Mouse (Mus musculus): ENCODE data around the gene Frs2. TPM values are rescaled to one million over a fixed set of nuclear protein-coding genes. Genes with fewer than 3 reads are reported as not detected.

The Frs2 gene
- polyA plus RNA-seq, 1 experiment from 2014 or later: 11.9 TPM

DNA sequence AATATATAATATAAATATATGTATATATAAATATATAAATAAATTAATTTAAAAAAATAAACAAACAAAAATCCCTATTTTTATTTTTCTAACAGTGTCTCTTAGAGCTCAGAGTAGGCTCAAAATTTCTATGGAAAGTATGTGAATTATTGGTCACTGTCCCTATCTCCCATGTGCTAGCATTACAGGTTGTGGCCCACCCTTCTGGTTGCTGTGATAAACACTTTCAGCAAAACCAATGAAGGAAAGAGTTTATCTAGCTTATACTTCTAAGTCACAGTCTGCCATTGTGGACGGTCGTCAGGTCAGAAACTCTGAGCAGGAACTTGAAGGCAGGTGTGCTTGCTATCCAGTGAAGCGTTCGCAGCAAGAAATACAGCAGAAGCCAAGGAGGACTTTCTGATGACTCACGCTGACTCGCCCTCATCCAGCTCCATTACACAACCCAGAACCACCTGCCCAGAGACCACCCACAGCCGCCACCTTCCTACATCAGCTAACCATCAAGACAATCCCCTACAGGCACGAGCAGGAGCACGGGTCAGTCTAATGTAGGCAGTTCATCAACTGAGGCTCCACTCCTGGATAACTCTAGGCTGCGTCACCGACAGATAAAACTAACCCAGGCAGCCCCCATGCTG, 18.6 kb upstream of the Frs2 start:
- TF ChIP-seq CTCF (IDR thresholded peaks at IDR 0.05; ENCODE audit: low read depth): no peak
- no peak for TF ChIP-seq EP300 (optimal IDR thresholded peaks at IDR 0.05)
- 83% methylated on average over 11 of the region's 11 CpGs for WGBS
- no peak for DNase-seq (ENCODE audit: low spot score)

GRCm38 (mm10) chr10:117162662-117163061, 14.3 kb upstream of the Frs2 start:
- Histone ChIP-seq H3K4me1 (replicated peaks; ENCODE audit: control insufficient read depth, insufficient read depth) (no peaks in the 10 kb centered on the region), H3K4me2 (replicated peaks; ENCODE audit: low read depth) (no peak overlapping the region), H3K36me3 (ENCODE audit: control insufficient read depth, insufficient read depth, low read length) (no peaks in the 10 kb centered on the region), H3K9me3 (ENCODE audit: control insufficient read depth, low read length) (no peaks in the 10 kb centered on the region), H3K27me3 (ENCODE audit: control insufficient read depth, insufficient read depth, low read length) (no peaks in the 10 kb centered on the region), H3K9ac (ENCODE audit: low read length) (no peak overlapping the region), H3K27ac (replicated peaks) (no peak overlapping the region), H3K4me3 (ENCODE audit: low read depth, low read length) (no peak overlapping the region)
- WGBS: 53% methylated on average over 11 of the region's 11 CpGs
- DNase-seq (ENCODE audit: low spot score) (no peak), ATAC-seq (ENCODE audit: low FRiP score, low TSS enrichment) (no peak)
- TF ChIP-seq CTCF (IDR thresholded peaks at IDR 0.05; ENCODE audit: low read depth) (no peak), EP300 (optimal IDR thresholded peaks at IDR 0.05) (no peak)

More for the DNA sequence above, 18.6 kb upstream of the Frs2 start:
- H3K4me2 ChIP-seq (replicated peaks; ENCODE audit: low read depth): no peak overlapping the region
- H3K36me3 ChIP-seq (ENCODE audit: control insufficient read depth, insufficient read depth, low read length): no peaks in the 10 kb centered on the region
- H3K9ac ChIP-seq (ENCODE audit: low read length): no peak overlapping the region
- no peak overlapping the region for H3K4me3 ChIP-seq (ENCODE audit: low read depth, low read length)
- no peak overlapping the region for H3K27ac ChIP-seq (replicated peaks)
- ATAC-seq (ENCODE audit: low FRiP score, low TSS enrichment): no peak
- no peaks in the 10 kb centered on the region for H3K4me1 ChIP-seq (replicated peaks; ENCODE audit: control insufficient read depth, insufficient read depth)
- no peaks in the 10 kb centered on the region for H3K27me3 ChIP-seq (ENCODE audit: control insufficient read depth, insufficient read depth, low read length)
- H3K9me3 ChIP-seq (ENCODE audit: control insufficient read depth, low read length): no peaks in the 10 kb centered on the region

- H3K9me3 ChIP-seq (ENCODE audit: control insufficient read depth, low read length): no peaks in the 10 kb centered on the region
- DNase-seq (ENCODE audit: low spot score): no peak
Observed at GRCm38 (mm10) chr10:117160099-117160498, 11.8 kb upstream of the Frs2 start.

GRCm38 (mm10) chr10:117152247-117152646, 3.9 kb upstream of the Frs2 start:
- Histone ChIP-seq H3K27ac (replicated peaks) (0 out of 2 replicates have a peak overlapping the region, but pooled peaks have one; percentile 9), H3K9me3 (ENCODE audit: control insufficient read depth, low read length) (no peaks in the 10 kb centered on the region), H3K4me2 (replicated peaks; ENCODE audit: low read depth) (no peak overlapping the region; the same call in 1 of the 2 replicates), H3K4me1 (replicated peaks; ENCODE audit: control insufficient read depth, insufficient read depth) (no peaks in the 10 kb centered on the region), H3K27me3 (ENCODE audit: control insufficient read depth, insufficient read depth, low read length) (no peaks in the 10 kb centered on the region), H3K9ac (ENCODE audit: low read length) (no peak overlapping the region), H3K36me3 (ENCODE audit: control insufficient read depth, insufficient read depth, low read length) (no peaks in the 10 kb centered on the region), H3K4me3 (ENCODE audit: low read depth, low read length) (no peak overlapping the region)
- DNase-seq (ENCODE audit: low spot score) (no peak), ATAC-seq (ENCODE audit: low FRiP score, low TSS enrichment) (no peak)
- 11% methylated on average over 7 of the region's 7 CpGs for WGBS
- TF ChIP-seq CTCF (IDR thresholded peaks at IDR 0.05; ENCODE audit: low read depth) (no peak), EP300 (optimal IDR thresholded peaks at IDR 0.05) (no peak)

More at GRCm38 (mm10) chr10:117160099-117160498, 11.8 kb upstream of the Frs2 start:
- H3K27me3 ChIP-seq (ENCODE audit: control insufficient read depth, insufficient read depth, low read length): no peaks in the 10 kb centered on the region
- no peak for TF ChIP-seq EP300 (optimal IDR thresholded peaks at IDR 0.05)
- TF ChIP-seq CTCF (IDR thresholded peaks at IDR 0.05; ENCODE audit: low read depth): no peak
- 68% methylated on average over 11 of the region's 11 CpGs for WGBS
- no peak overlapping the region for H3K4me3 ChIP-seq (ENCODE audit: low read depth, low read length)
- no peak overlapping the region for H3K9ac ChIP-seq (ENCODE audit: low read length)
- H3K27ac ChIP-seq (replicated peaks): no peak overlapping the region; the same call in 1 of the 2 replicates
- H3K4me2 ChIP-seq (replicated peaks; ENCODE audit: low read depth): no peak overlapping the region
- no peak for ATAC-seq (ENCODE audit: low FRiP score, low TSS enrichment)
- no peaks in the 10 kb centered on the region for H3K4me1 ChIP-seq (replicated peaks; ENCODE audit: control insufficient read depth, insufficient read depth)
- H3K36me3 ChIP-seq (ENCODE audit: control insufficient read depth, insufficient read depth, low read length): no peaks in the 10 kb centered on the region

DNA sequence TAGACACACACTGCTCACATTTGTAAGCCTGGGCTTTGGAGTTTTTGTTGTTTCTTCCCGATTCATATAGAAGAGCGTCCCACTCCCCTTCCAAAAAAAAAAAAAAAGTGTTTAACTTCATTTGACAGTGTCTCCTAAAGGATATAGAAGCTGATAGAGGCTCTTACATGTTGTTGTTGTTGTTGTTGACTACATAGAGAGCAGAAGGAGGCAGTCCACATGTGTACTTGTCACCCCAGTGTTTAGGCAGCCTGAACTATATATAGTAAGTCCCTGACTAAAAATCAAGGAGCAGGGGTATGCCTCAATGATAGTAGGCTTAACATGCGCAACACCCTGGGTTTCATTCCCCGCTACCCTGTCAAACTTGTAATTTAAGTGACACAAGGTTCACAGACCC, 3.3 kb upstream of the Frs2 start:
- no peak for TF ChIP-seq CTCF (IDR thresholded peaks at IDR 0.05; ENCODE audit: low read depth)
- no peak for TF ChIP-seq EP300 (optimal IDR thresholded peaks at IDR 0.05)
- H3K9ac ChIP-seq (ENCODE audit: low read length): no peak overlapping the region
- no peaks in the 10 kb centered on the region for H3K9me3 ChIP-seq (ENCODE audit: control insufficient read depth, low read length)
- H3K4me2 ChIP-seq (replicated peaks; ENCODE audit: low read depth): no peak overlapping the region; the same call in 1 of the 2 replicates
- no peak overlapping the region for H3K4me3 ChIP-seq (ENCODE audit: low read depth, low read length)
- 51% methylated on average over 4 of the region's 4 CpGs for WGBS
- no peaks in the 10 kb centered on the region for H3K36me3 ChIP-seq (ENCODE audit: control insufficient read depth, insufficient read depth, low read length)
- 0 out of 2 replicates have a peak, but pooled peaks cover under 1% of the 10 kb centered on the region for H3K4me1 ChIP-seq (replicated peaks; ENCODE audit: control insufficient read depth, insufficient read depth)
- ATAC-seq (ENCODE audit: low FRiP score, low TSS enrichment): no peak
- H3K27ac ChIP-seq (replicated peaks): no peak overlapping the region
- no peak for DNase-seq (ENCODE audit: low spot score)
- H3K27me3 ChIP-seq (ENCODE audit: control insufficient read depth, insufficient read depth, low read length): no peaks in the 10 kb centered on the region

DNA sequence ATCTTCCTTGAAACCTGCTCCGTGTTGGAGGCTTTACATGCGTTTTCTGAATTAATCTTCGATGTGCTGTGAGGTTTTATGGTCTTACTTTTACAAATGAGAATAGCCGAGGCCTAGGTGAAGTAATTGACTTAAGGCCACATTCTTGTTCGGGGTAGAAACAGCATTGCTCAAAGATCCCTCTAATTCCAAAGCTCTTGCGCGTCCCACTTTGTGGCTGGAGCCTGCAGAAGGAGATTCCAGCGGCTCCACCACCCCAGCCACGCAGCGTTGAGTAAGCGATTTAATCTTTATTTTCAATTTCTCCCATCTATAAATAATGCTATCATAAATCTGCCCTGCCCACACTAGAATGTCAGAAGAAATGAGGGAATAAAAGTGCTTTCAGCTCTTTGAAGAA, 2.9 kb upstream of the Frs2 start:
- TF ChIP-seq CTCF (IDR thresholded peaks at IDR 0.05; ENCODE audit: low read depth) (no peak), EP300 (optimal IDR thresholded peaks at IDR 0.05) (no peak)
- Histone ChIP-seq H3K36me3 (ENCODE audit: control insufficient read depth, insufficient read depth, low read length) (no peaks in the 10 kb centered on the region), H3K9me3 (ENCODE audit: control insufficient read depth, low read length) (no peaks in the 10 kb centered on the region), H3K4me1 (replicated peaks; ENCODE audit: control insufficient read depth, insufficient read depth) (0 out of 2 replicates have a peak, but pooled peaks cover 3% of the 10 kb centered on the region), H3K27ac (replicated peaks) (no peak overlapping the region; the same call in 1 of the 2 replicates), H3K4me2 (replicated peaks; ENCODE audit: low read depth) (no peak overlapping the region; the same call in 1 of the 2 replicates), H3K9ac (ENCODE audit: low read length) (no peak overlapping the region), H3K4me3 (ENCODE audit: low read depth, low read length) (no peak overlapping the region), H3K27me3 (ENCODE audit: control insufficient read depth, insufficient read depth, low read length) (no peaks in the 10 kb centered on the region)
- DNase-seq (ENCODE audit: low spot score): no peak
- ATAC-seq (ENCODE audit: low FRiP score, low TSS enrichment): no peak
- 17% methylated on average over 11 of the region's 11 CpGs for WGBS
